Mouse (Mus musculus): ENCODE measurements at regions not wholly inside any gene's neighbourhood (a gene's known extent, or its start where the extent isn't known, plus 50 kb on each side); places are given as distances from the start of the nearest gene placed in this dataset.

- 50% methylated on average over 8 of the region's 8 CpGs for WGBS
- H3K9me3 ChIP-seq, result no peaks in the 10 kb centered on the region
- H3K4me1 ChIP-seq, result no peaks in the 10 kb centered on the region
- no peak overlapping the region for H3K4me2 ChIP-seq (replicated peaks)
- H3K36me3 ChIP-seq, result no peaks in the 10 kb centered on the region
- H3K4me3 ChIP-seq, result no peak overlapping the region
- no peak overlapping the region for H3K9ac ChIP-seq
- H3K27me3 ChIP-seq, result no peaks in the 10 kb centered on the region
- no peak; the same call in 1 of the 2 replicates for ATAC-seq (ENCODE audit: low FRiP score, low read depth)
- no peak overlapping the region for H3K27ac ChIP-seq
These were observed 136.1 kb upstream of the Cxcl12 start for GRCm38 (mm10) chr6:117032042-117032746.

DNA sequence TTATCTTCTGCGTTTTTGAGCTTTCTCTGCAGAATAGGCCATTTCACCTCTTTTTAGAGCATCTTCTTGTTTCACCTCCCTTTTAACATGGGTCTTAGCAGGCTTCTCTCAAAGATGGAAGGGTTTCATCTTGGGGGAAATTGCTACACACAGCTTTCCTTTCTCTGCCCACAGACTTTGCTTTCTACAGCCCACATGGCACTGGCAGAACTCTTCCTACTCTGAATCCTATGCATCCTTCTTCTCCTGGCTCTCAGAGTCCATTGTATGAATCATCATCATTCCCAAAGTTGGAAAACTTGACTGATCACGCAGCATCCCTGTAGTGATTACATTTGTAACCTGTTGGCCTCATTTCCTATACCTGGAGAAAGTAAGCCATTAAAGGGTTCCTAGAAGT, 124.6 kb upstream of the Cxcl12 start:
- no peak for ATAC-seq (ENCODE audit: low FRiP score, low read depth)
- H3K9ac ChIP-seq, result no peak overlapping the region
- WGBS, result 80% methylated on average over 2 of the region's 2 CpGs

GRCm38 (mm10) chr6:117049459-117050010, 118.8 kb upstream of the Cxcl12 start:
- H3K4me1 ChIP-seq, result peaks cover 8% of the 10 kb centered on the region
- H3K36me3 ChIP-seq, result no peaks in the 10 kb centered on the region
- ATAC-seq (ENCODE audit: low FRiP score, low read depth), result no peak
- H3K4me3 ChIP-seq, result no peak overlapping the region
- H3K27ac ChIP-seq, result no peak overlapping the region
- no peak overlapping the region for H3K4me2 ChIP-seq (replicated peaks)
- peaks cover 9% of the 10 kb centered on the region; the same call in 1 of the 2 replicates for H3K27me3 ChIP-seq
- 28% methylated on average over 14 of the region's 14 CpGs for WGBS
- no peaks in the 10 kb centered on the region for H3K9me3 ChIP-seq
- H3K9ac ChIP-seq, result no peak overlapping the region

More for the DNA sequence above, 124.6 kb upstream of the Cxcl12 start:
- Histone ChIP-seq H3K4me3 (no peak overlapping the region), H3K27ac (no peak overlapping the region), H3K27me3 (no peaks in the 10 kb centered on the region; the same call in 1 of the 2 replicates), H3K9me3 (no peaks in the 10 kb centered on the region), H3K4me2 (replicated peaks) (no peak overlapping the region), H3K36me3 (no peaks in the 10 kb centered on the region), H3K4me1 (no peaks in the 10 kb centered on the region; the same call in 1 of the 2 replicates)

- Histone ChIP-seq H3K27me3 (peaks cover 3% of the 10 kb centered on the region), H3K4me2 (replicated peaks) (no peak overlapping the region), H3K4me3 (no peak overlapping the region), H3K9me3 (no peaks in the 10 kb centered on the region), H3K4me1 (no peaks in the 10 kb centered on the region), H3K27ac (no peak overlapping the region), H3K9ac (no peak overlapping the region), H3K36me3 (no peaks in the 10 kb centered on the region)
- no peak for ATAC-seq (ENCODE audit: low FRiP score, low read depth)
- WGBS, result 84% methylated on average over 3 of the region's 3 CpGs
These were observed 107.6 kb upstream of the Cxcl12 start for GRCm38 (mm10) chr6:117060688-117061087.

GRCm38 (mm10) chr6:117067541-117068305, 100.6 kb upstream of the Cxcl12 start:
- WGBS, result 19% methylated on average over 9 of the region's 9 CpGs
- peak overlapping the region; percentile 90 for H3K27ac ChIP-seq
- peak; percentile 78 for ATAC-seq (ENCODE audit: low FRiP score, low read depth)
- H3K36me3 ChIP-seq, result no peaks in the 10 kb centered on the region
- peaks cover 21% of the 10 kb centered on the region for H3K4me1 ChIP-seq
- H3K9me3 ChIP-seq, result no peaks in the 10 kb centered on the region
- H3K4me2 ChIP-seq (replicated peaks), result peak overlapping the region; percentile 23; the same call in 1 of the 2 replicates
- no peak overlapping the region for H3K4me3 ChIP-seq
- no peak overlapping the region for H3K9ac ChIP-seq
- H3K27me3 ChIP-seq, result peaks cover 3% of the 10 kb centered on the region

DNA sequence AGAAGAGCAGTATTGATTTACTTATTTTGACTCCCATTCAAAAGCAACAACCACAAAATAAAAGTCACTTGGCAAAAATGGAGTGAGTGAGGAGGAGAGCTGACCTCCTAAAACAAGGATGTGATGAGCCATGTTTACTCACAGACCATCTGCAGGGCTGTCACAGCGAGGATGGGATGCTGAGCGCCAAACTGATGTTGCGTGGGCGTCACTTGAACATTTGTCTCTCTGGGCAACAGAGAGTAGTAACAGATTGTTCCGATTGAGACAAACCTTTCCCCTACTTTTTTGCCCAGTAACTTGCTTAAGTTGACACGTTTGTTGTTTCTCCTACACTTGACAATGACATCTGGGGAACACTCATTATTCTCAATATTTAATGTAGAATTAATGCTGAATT, 97.0 kb upstream of the Cxcl12 start:
- Histone ChIP-seq H3K4me3 (no peak overlapping the region), H3K4me1 (peaks cover 21% of the 10 kb centered on the region), H3K9ac (no peak overlapping the region), H3K36me3 (no peaks in the 10 kb centered on the region), H3K27ac (no peak overlapping the region), H3K27me3 (no peaks in the 10 kb centered on the region), H3K9me3 (no peaks in the 10 kb centered on the region), H3K4me2 (replicated peaks) (no peak overlapping the region)
- ATAC-seq (ENCODE audit: low FRiP score, low read depth), result no peak
- 79% methylated on average over 6 of the region's 6 CpGs for WGBS

- H3K27me3 ChIP-seq, result no peaks in the 10 kb centered on the region
- H3K9ac ChIP-seq, result no peak overlapping the region
- no peak overlapping the region for H3K27ac ChIP-seq
- WGBS, result 73% methylated on average over 8 of the region's 8 CpGs
- no peaks in the 10 kb centered on the region for H3K9me3 ChIP-seq
- H3K36me3 ChIP-seq, result no peaks in the 10 kb centered on the region
- ATAC-seq (ENCODE audit: low FRiP score, low read depth), result no peak
- H3K4me1 ChIP-seq, result peaks cover 19% of the 10 kb centered on the region
- H3K4me3 ChIP-seq, result no peak overlapping the region
- no peak overlapping the region for H3K4me2 ChIP-seq (replicated peaks)
These were observed 96.5 kb upstream of the Cxcl12 start for GRCm38 (mm10) chr6:117071857-117072256.

- H3K4me1 ChIP-seq, result peaks cover 23% of the 10 kb centered on the region
- no peaks in the 10 kb centered on the region for H3K9me3 ChIP-seq
- no peaks in the 10 kb centered on the region for H3K36me3 ChIP-seq
- H3K27me3 ChIP-seq, result peaks cover 12% of the 10 kb centered on the region; the same call in 1 of the 2 replicates
- no peak overlapping the region for H3K4me3 ChIP-seq
- no peak overlapping the region for H3K27ac ChIP-seq
- no peak overlapping the region for H3K9ac ChIP-seq
- ATAC-seq (ENCODE audit: low FRiP score, low read depth), result no peak
- H3K4me2 ChIP-seq (replicated peaks), result no peak overlapping the region
- 36% methylated on average over 5 of the region's 5 CpGs for WGBS
These were observed 88.8 kb upstream of the Cxcl12 start for GRCm38 (mm10) chr6:117079500-117079899.

GRCm38 (mm10) chr6:117080973-117081372, 87.4 kb upstream of the Cxcl12 start:
- Histone ChIP-seq H3K9me3 (no peaks in the 10 kb centered on the region), H3K27me3 (peaks cover 12% of the 10 kb centered on the region; the same call in 1 of the 2 replicates), H3K4me1 (peaks cover 27% of the 10 kb centered on the region), H3K4me3 (no peak overlapping the region), H3K4me2 (replicated peaks) (0 out of 2 replicates have a peak overlapping the region, but pooled peaks have one; percentile 19), H3K36me3 (no peaks in the 10 kb centered on the region), H3K27ac (no peak overlapping the region; the same call in 1 of the 2 replicates), H3K9ac (no peak overlapping the region)
- 36% methylated on average over 13 of the region's 13 CpGs for whole genome bisulfite sequencing
- no peak for ATAC-seq (ENCODE audit: low FRiP score, low read depth)

GRCm38 (mm10) chr6:117084211-117084610, 84.1 kb upstream of the Cxcl12 start:
- Histone ChIP-seq H3K27me3 (peaks cover 6% of the 10 kb centered on the region; the same call in 1 of the 2 replicates), H3K36me3 (no peaks in the 10 kb centered on the region), H3K4me3 (no peak overlapping the region), H3K9ac (no peak overlapping the region), H3K4me1 (peaks cover 27% of the 10 kb centered on the region), H3K27ac (no peak overlapping the region), H3K4me2 (replicated peaks) (no peak overlapping the region), H3K9me3 (no peaks in the 10 kb centered on the region)
- no peak for ATAC-seq (ENCODE audit: low FRiP score, low read depth)
- WGBS, result 43% methylated on average over 6 of the region's 6 CpGs

GRCm38 (mm10) chr6:117084833-117085500, 83.4 kb upstream of the Cxcl12 start:
- Histone ChIP-seq H3K4me3 (no peak overlapping the region), H3K27ac (no peak overlapping the region), H3K27me3 (peaks cover 6% of the 10 kb centered on the region; the same call in 1 of the 2 replicates), H3K9ac (no peak overlapping the region), H3K9me3 (no peaks in the 10 kb centered on the region), H3K4me1 (peaks cover 27% of the 10 kb centered on the region), H3K36me3 (no peaks in the 10 kb centered on the region), H3K4me2 (replicated peaks) (no peak overlapping the region)
- no peak for ATAC-seq (ENCODE audit: low FRiP score, low read depth)
- WGBS, result 60% methylated on average over 13 of the region's 13 CpGs

- H3K9ac ChIP-seq, result no peak overlapping the region
- no peaks in the 10 kb centered on the region for H3K36me3 ChIP-seq
- H3K4me1 ChIP-seq, result 0 out of 2 replicates have a peak, but pooled peaks cover 3% of the 10 kb centered on the region
- H3K27ac ChIP-seq, result no peak overlapping the region
- WGBS, result 90% methylated on average over 6 of the region's 6 CpGs
- no peak overlapping the region for H3K4me2 ChIP-seq (replicated peaks)
- no peak overlapping the region for H3K4me3 ChIP-seq
- H3K9me3 ChIP-seq, result no peaks in the 10 kb centered on the region
- no peaks in the 10 kb centered on the region for H3K27me3 ChIP-seq
- no peak for ATAC-seq (ENCODE audit: low FRiP score, low read depth)
These were observed 73.6 kb upstream of the Cxcl12 start for GRCm38 (mm10) chr6:117094742-117095141.

All from limb, embryonic 13.5 days (tissue).